Mouse (Mus musculus): ENCODE results near the gene Sh3bp2.
"Not testable (repeated sequence)": the region's sequence is repeated elsewhere in the genome, so short reads cannot be mapped to it uniquely, and the experiment has no call there.

Gene Sh3bp2

DNA sequence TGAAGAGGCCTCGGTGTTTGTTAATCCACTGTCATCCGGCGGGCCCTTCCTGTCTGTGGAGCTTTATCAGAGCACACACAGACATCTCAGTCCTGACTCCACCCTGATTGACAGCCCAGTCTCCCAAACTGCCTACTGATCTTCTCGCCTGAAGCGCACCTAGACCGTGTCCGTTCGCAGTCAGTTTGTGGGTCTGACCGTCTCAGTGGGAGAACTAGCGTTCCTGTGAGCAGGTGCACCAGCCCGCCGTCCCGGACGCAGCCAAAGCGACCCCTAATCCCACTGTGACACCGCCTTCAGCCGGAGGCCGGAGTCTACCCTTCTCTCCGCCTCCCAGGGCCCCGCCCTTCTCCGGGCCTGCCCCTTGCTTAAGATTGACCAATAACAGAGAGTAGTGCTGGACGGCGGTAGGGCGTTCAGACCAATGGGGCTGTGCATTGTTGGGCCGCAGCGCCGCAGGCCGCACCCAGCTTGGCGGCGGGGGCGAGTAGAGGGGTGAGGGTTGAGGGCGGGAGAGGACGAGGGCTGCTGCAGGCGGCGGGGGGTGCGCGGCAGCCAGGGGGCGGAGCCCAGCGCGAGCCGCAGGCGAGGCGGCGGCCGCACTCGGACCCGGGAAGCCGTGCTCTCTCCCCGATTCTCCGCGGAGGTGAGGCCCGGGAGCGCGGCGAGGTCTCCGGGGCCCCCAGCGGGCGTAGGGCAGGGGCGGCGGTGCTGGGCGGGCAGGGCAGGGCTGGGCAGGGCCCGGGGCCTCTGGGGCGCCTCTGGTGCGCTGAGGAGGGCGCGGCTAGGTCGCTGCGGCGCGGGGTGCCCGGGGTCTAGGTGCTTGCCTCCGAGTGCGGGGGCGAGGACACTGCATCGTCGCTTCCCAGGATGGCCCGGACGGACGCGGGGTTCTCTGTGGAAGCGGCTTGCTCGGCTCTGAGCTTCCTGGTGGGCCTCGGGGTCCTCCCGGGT lies 47.9 kb downstream of the Sh3bp2 start, which contains the start of gene Add1:
TSS of gene Add1 (plus strand) at position 397 of the 954 bp plus-strand sequence.
- DNase-seq (ENCODE audit: low read depth) = peak; percentile 94

DNA sequence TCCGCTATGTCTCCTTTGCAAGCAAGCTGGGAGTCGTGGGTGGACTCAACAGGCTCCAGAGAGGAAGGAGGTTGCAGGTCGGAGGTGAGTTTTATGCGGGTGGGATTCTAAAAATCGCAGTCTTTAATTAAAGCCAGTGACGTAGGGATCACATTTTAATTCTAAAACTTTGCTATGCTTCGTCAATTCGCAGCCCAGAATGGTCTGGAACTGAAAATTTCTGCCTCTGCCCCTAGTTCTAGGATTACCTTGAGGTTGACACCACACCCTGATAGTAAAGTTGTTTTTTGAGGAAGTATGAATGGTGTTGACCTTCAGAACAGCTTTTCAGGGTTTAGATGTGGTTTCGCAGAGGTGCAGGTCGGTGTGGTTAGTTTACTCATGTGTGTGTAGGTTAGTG lies 49.1 kb downstream of the Sh3bp2 start:
- DNase-seq (ENCODE audit: low read depth) = no peak

DNA sequence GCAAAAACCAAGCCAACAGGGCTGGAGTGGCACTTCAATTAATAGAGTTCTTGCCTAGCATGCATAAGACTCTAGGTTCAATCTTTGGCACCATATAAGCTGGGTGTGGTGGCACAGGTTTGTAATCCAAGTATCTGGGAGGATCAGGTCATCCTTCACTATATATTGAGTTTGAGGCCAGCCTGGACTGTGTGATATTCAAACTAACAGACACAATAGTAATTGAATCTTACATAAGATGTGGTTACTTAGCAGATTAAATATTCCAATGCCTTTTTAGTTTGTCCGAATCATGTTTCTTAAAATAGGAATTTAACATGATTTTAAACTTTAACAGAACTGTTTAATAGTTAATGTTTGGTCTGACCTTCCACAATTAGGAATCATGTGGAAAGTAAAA lies 50.6 kb downstream of the Sh3bp2 start:
- no peak for DNase-seq (ENCODE audit: low read depth)

DNA sequence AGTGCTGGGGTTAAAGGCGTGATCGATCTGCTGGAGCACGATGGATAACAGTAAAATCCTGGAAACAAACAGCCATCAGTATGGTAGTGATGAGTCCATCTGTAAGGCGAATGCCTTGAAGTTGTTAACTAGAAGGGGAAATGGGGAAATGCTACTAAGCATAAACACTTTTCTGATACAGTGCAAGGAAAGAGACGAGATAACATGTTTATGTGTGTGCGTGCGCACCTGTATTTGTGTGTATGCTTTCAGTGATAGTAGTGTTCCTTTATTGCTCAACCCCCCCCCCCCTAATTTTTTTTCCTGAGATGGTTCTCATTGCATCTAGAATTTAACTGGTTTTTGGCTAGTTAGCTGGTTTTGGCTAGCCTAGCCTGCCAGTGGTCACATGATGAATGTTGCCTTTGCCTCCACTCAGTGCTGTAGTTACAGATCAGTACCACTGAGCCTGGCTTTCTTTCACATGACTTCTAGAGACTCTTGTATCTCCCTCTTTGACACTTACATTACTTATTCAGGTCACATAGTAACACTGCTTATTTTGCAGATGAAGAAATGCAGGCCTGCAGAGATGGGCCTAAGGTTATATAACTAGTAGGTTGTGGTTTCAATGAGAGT lies 52.5 kb downstream of the Sh3bp2 start:
- DNase-seq (ENCODE audit: low read depth) = no peak

DNA sequence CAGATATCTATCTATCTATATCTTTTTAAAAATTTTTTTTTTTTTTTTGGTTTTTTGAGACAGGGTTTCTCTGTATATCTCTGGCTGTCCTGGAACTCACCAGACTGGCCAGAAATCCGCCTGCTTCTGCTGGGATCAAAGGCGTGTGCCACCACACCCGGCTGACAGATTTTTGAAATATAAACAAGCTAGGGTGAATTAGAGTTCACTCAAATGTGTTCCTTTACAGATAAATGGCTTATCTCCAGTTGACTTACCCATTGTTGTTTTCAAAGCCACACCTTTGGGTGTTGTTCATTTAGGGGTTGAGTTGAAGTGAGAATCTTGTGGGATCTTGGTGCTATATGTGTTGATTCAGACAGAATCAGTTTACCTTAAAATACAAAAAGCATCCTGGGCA lies 53.7 kb downstream of the Sh3bp2 start:
- DNase-seq (ENCODE audit: low read depth) = peak; percentile 48

DNA sequence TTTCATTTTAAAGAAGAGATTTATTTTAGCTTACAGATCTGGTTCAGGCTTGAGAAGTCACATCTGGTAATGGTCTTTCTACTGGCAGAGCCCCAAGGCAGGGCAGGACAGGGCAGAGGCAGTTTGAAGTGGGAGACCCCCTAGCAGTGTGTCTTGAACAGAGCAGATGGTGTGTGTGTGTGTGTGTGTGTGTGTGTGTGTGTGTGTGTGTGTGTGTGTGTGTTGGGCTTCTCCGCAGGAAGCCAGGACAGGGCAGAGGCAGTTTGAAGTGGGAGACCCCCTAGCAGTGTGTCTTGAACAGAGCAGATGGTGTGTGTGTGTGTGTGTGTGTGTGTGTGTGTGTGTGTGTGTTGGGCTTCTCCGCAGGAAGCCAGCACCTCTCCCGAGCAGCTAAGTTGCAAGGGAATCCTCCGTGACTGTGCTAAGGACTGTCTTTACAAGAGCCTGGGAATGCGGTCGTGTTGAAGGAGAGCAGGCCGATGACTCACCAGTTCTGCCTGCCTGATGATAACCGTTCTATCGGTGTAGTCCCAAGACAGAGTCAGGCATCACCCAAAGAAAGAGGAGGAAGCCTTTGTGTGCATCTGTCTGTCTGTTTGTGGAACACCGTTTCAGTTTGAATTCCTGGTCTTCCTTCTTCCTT lies 56.2 kb downstream of the Sh3bp2 start:
- DNase-seq (ENCODE audit: low read depth) = peak; percentile 76

DNA sequence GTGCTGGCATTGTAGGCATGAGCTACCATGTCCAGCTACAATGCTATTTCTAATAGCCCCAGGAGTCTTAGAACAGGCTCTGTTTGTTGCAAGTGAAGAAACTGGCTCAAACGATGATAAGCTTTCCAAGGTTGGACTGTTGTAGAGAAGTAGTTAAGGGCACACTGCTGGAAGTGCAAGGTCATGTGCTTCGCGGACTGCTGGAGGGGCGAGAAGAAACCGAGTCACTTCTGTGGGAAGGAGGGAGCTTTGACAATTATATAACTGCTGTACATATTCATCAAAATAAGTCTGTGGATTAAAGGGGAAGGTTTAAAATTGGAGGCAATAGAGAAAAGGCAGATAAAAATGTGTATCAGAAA lies 56.7 kb downstream of the Sh3bp2 start:
- DNase-seq (ENCODE audit: low read depth) = no peak

DNA sequence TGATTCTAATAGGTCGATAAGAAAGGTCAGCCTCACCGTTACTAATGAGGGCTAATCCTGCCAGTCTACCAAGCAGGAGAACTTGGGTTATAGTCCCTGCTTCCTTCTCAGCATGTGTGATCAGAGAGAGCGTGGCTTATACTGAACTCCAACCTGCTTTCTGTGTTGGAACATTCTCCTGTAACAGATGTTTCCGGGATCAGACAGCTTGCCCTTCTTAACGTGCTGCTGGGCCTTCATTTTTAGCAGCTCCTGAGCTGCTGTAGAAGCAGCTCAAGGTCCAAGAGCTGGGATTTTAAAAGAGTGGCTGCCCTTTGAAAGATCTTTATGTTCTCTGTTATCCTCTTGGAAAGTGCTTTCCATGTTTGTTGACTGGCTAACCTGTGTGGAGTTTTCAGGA lies 59.6 kb downstream of the Sh3bp2 start:
- no peak for DNase-seq (ENCODE audit: low read depth)

DNA sequence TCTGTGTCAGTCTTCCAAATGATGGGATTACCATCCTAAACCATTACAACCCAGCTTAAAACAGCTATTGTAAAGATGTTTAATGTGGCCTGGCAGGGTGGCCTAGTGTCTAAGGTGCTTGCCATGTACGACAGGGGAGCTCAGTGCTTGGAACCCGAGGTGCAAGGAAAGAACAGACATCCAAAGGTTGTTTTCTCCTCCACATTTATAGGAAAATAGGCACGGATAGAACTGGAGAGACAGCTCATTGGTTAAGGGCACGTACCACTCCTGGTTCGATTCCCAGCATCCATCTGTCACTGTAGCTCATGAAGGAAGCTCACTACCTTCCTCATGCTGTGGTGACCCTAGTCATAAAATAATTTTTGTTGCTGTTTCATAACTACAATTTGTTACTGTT lies 62.2 kb downstream of the Sh3bp2 start:
- no peak for DNase-seq (ENCODE audit: low read depth)

DNA sequence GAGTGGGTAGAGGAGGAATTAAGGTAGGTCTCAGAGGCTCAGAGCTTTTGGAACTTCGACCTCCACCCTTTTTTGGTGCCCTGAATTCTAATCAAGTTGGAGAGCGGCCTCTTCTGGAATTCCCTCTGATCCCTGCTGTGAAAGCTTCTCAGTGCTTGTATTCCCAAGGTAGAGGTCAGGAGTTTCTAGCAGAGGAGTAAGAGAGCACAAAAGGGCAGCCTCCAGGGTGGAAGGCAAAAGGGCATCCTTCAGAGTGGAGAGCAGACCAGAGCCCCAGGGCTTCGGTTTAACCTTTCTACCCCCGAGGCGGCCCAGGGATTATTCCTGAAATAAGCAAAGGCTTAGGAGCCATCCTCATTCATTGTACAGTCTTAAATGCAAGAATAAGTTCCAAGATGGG lies 64.4 kb downstream of the Sh3bp2 start:
- DNase-seq (ENCODE audit: low read depth) = no peak

DNA sequence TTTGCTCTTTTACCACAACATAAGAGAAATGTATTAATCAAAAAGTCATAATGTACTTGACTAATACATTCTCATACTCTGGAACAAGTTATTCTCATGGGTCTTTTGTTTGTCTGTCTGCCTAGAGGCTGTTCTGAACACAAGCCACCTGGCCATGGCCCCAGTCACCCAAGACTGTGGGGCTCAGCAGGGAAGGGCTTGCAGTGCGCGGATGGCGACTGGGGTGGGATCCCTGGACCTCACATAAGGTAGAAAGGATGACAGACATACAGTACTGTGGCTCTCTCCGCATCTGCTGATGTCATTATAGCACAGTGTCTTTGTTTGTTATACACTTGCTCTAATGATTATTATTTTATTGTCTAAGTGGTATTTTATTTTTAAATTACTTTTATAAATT lies 65.1 kb downstream of the Sh3bp2 start:
- DNase-seq (ENCODE audit: low read depth) = no peak

DNA sequence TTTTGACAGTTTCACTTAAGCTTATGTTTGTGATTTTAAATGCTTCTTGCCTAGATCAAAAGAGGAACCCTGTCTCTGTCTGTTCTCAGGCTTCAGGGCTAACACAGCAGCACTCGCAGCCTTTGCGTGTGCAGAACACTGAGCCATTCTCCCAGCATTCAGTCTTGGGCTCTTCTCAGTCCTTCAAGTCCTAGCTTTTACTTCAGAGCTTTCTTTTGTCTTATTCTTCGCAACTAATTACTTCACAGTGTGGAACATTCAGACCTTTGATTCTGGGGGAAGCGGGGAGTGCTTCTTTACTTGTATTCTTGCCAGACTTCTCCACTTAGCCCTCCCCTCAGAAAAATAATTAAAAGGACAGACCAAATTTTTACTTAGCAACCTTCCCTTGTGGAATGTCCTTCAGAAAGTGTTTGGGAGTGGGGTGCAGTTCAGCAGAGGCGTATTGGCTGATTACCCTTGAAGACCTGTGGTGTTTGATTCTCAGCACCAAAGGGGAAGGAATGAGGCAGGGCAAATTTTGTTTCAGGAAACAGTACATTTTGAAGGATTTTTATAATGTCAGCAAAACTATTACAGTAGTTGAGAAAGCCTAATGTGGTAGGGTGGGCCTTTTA lies 65.9 kb downstream of the Sh3bp2 start:
- no peak for DNase-seq (ENCODE audit: low read depth)

DNA sequence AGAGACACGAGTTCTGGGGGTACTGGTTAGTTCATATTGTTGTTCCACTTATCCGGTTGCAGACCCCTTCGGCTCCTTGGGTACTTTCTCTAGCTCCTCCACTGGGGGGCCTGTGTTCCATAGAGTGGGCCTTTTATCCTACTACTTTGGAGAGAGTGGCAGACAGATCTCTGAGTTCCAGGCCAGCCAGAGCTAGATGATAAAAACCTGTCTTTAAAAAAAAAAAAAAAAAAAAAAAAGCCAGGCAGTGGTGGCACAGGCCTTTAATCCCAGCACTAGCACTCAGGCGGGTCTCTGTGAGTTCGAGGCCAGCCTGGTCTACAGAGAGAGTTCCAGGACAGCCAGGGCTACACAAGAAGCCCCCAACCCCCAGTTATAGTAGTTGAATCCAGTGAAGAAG lies 66.6 kb downstream of the Sh3bp2 start:
- DNase-seq (ENCODE audit: low read depth) = not testable (repeated sequence)

DNA sequence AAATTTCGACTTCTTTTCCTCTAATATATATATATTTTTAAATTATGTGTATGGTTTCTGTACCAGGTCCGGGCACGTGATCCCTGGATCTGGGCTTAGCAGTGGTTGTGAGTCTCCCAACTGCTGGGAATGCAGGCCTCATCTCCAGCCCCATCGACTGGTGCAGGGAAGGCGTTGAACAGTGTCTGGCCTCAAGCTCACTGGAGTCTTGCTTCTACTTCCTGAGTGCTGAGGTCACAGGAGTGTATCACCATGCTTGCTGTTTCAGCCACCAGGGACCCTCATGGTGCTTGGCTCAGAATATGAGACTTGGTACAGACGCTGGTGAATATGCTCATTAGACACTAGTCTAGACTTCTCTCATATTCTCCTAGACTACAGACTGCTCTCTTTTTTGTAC lies 67.0 kb downstream of the Sh3bp2 start:
- no peak for DNase-seq (ENCODE audit: low read depth)

DNA sequence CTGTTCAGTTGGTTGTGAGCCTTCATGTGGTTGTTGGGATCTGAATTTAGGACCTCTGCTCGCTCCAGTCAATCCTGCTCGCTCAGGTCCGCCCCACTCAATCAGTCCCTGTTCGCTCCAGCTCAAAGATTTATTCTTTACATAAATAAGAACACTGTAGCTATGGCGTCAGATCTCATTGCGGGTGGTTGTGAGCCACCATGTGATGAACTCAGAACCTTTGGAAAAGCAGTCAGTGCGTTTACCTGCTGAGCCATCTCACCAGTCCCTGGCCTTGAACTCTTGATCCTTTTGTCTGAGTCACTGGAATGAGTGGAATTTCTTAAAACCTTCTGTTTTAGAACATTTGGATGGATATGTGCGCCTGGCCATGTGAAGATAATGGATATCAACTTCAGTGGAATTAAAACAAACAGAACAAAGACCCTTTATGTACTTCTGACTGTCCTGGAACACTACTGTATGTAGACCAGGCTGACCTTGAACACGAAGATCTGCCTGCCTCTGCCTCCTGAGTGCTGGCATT lies 67.6 kb downstream of the Sh3bp2 start:
- no peak for DNase-seq (ENCODE audit: low read depth)

DNA sequence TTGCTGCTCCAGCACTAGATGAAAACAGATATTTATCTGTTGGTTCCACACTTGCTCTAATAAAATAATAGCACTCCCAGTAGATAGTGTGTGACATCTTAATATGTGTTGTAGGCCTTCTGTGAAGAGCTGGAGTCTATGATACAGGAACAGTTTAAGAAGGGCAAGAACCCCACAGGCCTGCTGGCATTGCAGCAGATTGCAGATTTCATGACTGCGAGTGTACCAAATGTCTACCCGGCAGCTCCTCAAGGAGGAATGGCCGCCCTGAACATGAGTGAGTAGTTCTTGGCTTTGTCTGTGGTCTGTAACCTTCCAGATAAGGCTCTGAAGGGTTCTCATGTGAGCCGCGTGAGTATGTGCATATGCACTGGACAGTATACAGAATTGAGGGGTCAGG lies 78.9 kb downstream of the Sh3bp2 start:
- DNase-seq (ENCODE audit: low read depth) = no peak

DNA sequence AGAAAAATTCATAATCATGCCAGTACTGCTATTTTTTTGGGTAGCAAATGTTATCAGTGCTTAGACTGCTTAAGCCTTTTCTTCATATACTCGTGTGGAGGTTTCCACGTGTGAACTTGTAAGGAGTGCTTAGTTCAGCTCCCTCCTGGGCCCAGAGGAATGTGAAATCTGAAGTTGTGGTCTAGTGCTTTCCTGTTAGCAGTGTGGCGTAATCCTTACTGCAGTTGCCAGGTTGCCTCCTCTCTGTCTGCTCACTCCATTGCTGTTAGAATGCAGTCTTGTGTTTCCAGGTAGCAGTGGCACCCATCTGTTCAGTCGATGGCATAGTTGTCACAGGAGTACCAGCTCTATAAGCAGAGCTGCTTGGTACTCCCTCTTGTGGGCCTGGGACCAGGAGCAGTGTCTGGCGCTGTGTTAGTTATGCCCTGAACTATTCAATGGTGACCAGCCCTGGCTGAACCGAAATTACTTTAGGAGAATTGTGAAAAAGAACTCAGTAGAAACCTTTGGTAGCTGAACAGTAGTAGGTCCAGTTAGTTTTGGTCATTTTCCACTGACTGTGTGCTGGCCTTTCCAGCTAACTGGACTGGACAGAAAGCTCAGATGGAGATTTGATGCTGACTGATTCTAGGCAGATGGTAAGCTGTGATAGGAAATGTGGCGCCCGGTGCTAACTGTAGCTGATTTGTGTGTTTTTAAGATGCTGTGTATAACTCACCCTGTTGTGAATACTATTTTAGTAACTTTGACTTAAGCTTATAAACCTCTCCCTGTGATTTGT lies 81.7 kb downstream of the Sh3bp2 start:
- no peak for DNase-seq (ENCODE audit: low read depth)

DNA sequence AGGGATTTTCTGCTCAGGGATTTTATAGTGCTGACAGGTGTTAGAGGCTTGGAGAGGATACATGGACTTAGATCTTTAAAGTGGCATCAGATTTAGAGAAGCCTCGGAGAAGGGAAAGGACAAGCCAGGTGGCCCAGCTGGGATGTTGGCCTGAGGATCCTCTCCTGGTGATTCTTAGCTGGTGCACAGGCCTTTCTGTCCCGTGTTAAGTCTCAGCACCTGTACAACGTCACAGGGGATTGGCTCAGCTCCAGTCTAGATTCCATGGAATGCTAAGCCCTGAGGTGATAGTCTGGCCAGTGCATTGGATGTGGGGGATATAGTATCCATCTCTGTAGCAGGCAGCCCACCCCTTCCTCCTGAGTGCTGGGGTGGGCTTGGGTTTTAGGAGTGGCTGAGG lies 82.6 kb downstream of the Sh3bp2 start:
- no peak for DNase-seq (ENCODE audit: low read depth)

DNA sequence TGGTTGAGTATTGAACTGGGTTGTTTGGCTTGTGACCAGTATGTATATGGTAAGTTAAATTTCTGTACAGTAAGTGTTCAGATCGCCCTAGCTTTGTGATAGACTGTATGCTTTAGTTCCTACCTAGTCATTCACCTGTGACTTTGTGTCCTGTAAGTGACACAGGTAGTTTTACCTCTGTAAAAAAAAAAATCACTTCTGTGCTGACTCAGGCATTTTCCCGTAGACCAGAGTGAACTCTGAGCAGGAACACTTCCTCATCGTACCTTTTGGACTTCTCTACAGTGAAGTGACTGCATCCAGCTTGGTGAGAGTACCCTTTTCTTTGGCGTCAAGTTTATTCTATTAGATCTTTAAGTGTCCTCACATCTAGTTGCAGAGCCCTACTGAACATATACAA lies 84.3 kb downstream of the Sh3bp2 start:
- no peak for DNase-seq (ENCODE audit: low read depth)

Measured in c-Kit-positive CD71-positive TER-119-negative erythroid progenitor cells, embryonic 14.5 days (primary cell).